Mouse (Mus musculus): ENCODE measurements around the gene Rbfox3.

The Rbfox3 gene

GRCm38 (mm10) chr11:118751879-118752616 lies 159.3 kb downstream of the Rbfox3 start:
- peak; percentile 51 for DNase-seq

GRCm38 (mm10) chr11:118750745-118751330 lies 160.6 kb downstream of the Rbfox3 start:
- no peak for DNase-seq

DNA sequence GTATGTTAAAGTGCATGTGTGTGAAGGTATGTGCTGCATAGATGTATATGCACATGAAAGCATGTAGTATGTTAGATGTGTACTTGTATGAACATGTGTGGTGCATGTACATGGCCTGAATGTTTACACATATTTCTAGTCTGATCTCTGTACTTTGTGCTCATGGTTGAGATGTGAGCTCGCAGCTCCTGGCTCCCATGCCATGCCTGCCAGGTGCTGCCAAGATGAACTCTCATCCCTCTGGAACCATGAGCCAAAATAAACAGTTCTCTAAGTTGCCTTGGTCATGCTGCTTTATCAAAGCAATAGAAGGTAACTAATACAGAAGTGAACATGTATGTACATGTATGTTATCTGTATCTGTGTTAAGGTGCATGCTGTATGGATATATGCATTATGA lies 161.9 kb downstream of the Rbfox3 start:
- no peak for DNase-seq

GRCm38 (mm10) chr11:118748622-118749021 lies 162.8 kb downstream of the Rbfox3 start:
- no peak for DNase-seq

- no peak for DNase-seq
These were observed 166.1 kb downstream of the Rbfox3 start for GRCm38 (mm10) chr11:118745279-118745678.

GRCm38 (mm10) chr11:118744782-118745181 lies 166.6 kb downstream of the Rbfox3 start:
- DNase-seq = peak; percentile 71

GRCm38 (mm10) chr11:118742762-118743161 lies 168.6 kb downstream of the Rbfox3 start:
- DNase-seq = no peak

DNA sequence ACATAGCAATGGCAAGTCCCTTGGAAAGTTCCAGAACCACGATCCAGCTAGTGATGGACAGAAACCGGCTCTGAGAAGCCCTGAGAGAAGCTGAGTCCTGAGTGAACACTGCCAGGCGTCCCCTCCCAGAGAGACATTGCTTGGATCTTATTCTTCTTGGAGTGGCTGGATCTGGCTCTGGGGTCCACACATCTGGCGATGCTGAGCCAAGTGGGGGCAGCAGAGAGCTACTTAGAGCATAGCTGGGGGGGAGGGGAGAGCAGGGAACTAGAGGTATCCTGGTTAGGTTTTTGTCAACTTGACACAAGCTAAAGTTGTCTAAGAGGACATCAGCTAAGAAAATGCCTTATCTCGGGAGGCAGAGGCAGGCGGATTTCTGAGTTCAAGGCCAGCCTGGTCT lies 170.1 kb downstream of the Rbfox3 start:
- DNase-seq = no peak

- DNase-seq = peak; percentile 82
These were observed 171.4 kb downstream of the Rbfox3 start for GRCm38 (mm10) chr11:118740001-118740400.

GRCm38 (mm10) chr11:118738855-118739832 lies 172.3 kb downstream of the Rbfox3 start:
- peak; percentile 85 for DNase-seq

- no peak for DNase-seq
These were observed 173.1 kb downstream of the Rbfox3 start for GRCm38 (mm10) chr11:118738323-118738722.

GRCm38 (mm10) chr11:118737821-118738220 lies 173.6 kb downstream of the Rbfox3 start:
- no peak for DNase-seq

- no peak for DNase-seq
These were observed 174.4 kb downstream of the Rbfox3 start for GRCm38 (mm10) chr11:118736993-118737392.

GRCm38 (mm10) chr11:118731655-118732054 lies 179.7 kb downstream of the Rbfox3 start:
- DNase-seq = no peak

DNA sequence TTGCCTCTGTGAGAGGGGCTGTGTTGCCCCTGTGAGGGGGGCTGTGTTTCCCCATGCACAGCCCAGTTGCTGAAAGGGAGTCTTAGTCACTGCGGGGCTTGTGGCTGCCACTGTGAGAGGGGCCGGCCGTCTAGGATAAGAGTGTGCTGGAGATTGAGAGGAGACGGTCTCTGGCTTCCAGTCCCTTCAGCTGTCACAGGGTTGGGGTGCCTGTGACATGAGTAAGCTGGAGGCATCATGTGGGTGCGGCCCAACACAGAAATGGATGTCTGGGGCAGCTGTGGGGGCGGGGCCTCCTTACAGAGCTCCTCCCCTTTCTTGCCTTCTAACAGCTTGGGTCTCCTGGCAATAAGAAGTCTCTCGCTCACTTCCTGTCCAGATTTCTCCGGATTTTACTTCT lies 182.0 kb downstream of the Rbfox3 start:
- no peak for DNase-seq

DNA sequence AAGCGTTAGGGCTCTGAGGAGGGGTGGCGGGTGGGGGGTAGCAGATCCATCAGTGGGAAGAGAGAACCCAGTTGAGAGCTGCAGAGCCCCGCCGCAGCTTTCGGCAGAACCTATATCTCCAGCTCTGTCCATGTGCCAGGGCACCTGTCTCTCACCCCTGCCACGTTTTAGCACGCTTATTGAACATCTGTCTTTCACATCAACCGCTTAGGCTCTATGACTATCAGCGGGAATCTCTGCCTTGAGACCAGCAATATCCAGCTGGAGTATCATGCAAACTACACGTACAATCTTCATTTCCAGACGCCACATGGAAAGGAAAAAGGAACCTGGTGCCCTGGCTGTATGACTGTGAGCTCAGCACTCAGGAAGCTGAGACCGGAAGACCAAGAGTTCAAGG lies 182.6 kb downstream of the Rbfox3 start:
- no peak for DNase-seq

DNA sequence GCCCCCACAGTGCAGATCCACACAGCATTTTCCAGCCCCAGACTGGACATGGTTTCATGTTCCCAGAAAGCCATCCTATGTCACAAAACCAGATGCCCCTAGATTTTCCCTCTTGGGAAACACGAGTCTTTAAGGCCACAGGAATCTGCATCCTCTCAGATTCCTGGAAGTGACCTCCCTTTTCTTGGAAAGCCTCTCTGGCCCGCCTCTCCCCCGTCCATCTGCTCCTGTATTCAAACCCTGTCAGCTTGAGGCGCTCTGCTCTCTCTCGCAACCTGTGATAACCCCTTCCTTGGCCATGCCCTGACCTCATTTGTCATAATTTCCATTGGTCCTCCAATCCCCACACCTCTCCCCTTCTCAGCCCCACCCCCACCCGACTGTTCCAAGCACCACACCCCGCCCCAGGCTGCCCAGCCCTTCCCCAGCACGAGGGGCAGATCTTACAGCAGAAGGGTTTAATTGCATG lies 183.3 kb downstream of the Rbfox3 start:
- no peak for DNase-seq

DNA sequence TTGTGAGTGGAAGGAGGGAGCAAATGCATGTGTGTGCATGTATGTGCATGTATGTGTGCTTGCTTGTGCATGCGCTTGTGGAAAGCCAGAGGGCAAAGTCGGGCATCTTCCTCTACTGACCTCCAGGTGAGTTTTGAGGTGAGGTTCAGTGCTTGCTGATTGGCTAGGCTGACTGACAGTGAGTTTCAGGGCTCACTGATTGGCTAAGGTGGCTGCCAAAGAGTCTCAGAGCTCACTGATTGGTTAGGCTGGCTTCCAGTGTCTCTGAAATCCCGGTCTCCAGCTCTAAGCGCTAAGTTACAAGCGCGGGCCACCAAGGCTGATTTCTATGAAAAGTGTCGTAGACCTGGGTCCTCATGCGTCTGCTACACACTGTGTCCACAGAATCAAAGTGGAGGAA lies 185.0 kb downstream of the Rbfox3 start:
- no peak for DNase-seq

- DNase-seq = no peak
These were observed 187.0 kb downstream of the Rbfox3 start for GRCm38 (mm10) chr11:118724423-118724822.

GRCm38 (mm10) chr11:118723166-118723565 lies 188.2 kb downstream of the Rbfox3 start:
- no peak for DNase-seq

GRCm38 (mm10) chr11:118721898-118722297 lies 189.5 kb downstream of the Rbfox3 start:
- DNase-seq = no peak

DNA sequence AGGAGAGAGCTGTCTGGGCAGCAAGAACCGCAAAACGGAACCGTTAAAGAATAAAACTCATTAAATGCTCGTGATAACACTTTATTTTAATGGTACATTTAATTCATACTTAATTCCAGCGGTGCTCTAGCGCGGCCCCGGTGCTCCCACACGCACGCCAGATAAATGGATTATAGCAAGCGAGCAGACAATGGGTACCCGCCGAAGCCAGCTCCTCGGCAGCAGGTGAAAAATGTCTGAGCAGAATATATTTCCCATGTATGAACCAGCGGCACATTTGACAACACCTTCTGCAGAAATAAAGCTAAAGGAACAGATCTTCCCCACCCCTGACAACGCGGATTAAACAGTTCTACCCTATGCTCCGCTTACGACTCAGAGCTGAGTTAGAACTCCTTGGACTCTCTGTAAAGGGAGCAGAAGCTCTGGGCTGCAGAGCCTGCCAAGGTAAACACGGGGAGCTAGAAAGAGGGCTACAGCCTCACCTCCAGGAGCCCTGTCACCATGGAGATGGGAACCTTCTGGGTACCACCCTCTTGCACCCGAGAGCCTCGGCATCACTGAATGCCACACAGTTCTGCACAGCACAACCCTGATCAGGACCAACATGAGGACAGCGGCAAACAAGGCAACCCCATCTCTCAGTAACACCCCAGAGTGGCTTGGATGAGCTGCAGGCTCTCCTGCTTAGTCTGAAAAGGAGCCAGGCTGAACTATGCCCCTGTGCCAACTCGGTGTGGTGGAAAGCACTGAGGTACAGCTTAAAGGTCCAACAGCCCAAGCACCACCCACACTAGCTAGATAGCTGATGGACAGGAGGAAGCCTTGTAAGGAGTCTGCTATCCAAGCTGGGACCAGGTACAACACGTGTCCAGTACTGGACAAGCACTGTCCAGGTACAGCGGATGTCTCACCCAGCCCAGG lies 196.5 kb downstream of the Rbfox3 start:
- DNase-seq = no peak

Measured in layer of hippocampus, adult 9-11 months (tissue).